Mouse (Mus musculus): ENCODE results near the gene Traf3ip3.

DNA sequence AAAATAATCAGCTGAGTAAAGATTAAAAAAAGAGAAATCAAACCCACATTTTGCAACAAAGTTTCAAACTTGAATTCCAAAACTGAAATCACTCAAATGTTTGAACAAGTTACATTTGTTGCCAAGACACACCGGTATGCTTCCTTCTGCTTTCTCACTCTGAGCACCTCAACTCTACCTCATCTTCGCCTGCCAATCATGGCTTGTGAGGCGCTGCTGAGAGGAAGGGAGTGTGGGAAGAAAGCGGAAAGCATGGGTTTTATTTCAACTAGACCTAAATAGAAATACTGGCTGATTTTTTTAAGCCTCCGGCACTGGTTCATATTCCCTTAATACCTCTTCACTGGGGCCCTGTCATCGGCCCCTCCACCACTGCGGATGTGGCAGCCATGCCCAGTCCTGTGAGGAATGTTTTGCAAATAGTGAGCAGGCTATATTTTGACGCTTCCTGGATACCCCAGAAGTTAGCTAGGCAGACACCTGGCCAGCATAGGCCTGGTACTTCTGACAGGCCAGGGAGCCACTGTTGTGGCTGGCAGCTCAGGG is 58.9 kb downstream of the Traf3ip3 start:
- TF ChIP-seq CTCF (IDR thresholded peaks at IDR 0.05; ENCODE audit: low read depth) (no peak), EP300 (IDR thresholded peaks at IDR 0.05; ENCODE audit: low read depth) (no peak)

Data from liver, postnatal 0 days (tissue).